Mouse (Mus musculus): ENCODE measurements around the gene Sde2.
A peak's percentile ranks its signal among the peaks of the same experiment; 100 is the strongest.

The Sde2 gene

DNA sequence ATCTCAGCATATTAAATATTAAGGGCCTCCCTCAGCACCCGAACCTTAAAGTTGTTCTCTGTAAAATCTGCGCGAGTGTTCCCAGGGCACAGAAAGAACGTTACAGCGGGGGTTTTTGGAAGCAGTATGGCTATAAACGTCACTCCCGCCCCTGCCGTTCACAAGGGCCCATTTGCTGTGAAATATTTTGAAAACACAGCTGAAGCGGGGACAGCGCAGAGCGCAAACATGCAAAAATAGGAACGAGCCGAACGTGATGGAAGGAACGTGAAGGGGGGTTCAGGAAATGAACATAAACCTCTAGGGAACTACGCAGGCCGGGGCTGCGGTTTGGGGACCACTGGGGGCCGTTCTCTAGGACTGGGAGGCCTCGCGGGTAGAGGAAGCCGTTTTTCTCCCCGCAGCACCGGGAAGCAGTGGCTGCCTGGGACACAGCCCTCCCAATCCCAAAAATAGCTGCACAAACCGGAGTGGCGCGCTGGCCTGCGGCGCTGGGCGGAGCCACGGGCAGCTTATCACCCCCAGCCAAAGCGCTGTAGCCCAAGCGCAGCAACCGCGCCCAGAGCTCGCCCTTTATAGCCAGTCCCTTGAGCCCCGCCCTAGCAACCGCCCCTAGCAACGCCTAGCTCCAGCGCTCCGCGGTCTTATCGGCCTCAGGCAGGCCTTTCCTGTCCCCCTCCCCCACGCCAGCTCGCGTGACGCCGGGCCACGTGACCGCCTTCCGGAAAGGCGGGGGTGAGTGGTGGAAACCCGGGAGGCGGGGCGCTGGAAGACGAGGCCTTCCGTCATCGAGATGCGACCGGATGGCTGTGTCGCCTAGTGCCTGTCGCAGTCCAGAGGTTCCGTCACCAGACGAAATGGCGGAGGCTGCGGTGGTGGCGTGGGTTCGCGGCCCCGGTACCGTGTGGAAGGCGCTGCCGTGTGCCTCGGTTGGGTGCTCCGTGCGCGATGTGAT lies at the start of gene Sde2:
Gene Sde2 (plus strand): TSS at position 812 of the 955 bp plus-strand sequence.
- DNase-seq = peak; percentile 100

DNA sequence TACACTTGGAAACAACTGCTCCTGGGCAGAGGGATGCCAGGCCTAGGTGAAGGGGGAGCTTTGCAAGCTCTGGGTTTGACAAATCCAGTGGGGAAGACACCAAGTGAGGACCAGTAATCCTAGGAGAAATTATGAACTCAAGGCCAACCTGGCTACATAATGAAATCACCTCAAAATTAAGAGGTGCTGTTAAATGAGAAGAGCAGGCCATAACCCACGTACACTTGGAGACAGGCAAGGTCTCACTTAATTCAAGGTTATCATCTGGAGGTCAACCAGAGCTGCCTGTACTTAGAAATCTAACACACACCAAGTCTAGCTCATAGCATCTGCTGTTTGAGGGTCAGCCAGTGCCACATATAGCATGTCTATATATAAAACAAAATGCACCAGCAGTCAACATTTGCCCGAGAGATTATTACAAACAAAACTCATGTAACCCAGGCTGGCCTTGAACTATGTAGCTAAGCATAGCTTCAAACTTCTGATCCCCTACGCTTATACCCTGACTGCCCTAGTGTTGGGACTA lies 49.4 kb upstream of the Sde2 start:
- DNase-seq = no peak

DNA sequence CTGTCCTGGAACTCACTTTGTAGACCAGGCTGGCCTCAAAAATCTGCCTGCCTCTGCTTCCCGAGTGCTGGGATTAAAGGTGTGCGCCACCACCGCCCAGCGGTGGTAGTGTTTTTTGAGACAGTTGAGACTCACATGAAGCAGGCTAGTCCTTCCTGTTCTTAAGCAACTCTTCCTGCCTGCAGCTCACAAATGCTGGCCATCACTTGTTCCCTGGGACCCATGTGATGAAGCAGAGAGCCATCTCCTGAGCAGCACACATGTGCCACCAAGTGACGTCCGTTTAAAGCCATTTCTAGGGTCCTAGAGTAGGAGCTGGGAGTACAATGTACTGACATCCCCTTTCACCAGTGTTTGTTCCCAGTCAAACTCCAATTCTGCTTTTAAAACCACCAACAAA lies 47.0 kb upstream of the Sde2 start:
- DNase-seq = no peak

- no peak for DNase-seq
Observed at GRCm38 (mm10) chr1:180808831-180809230, 42.1 kb upstream of the Sde2 start.

DNA sequence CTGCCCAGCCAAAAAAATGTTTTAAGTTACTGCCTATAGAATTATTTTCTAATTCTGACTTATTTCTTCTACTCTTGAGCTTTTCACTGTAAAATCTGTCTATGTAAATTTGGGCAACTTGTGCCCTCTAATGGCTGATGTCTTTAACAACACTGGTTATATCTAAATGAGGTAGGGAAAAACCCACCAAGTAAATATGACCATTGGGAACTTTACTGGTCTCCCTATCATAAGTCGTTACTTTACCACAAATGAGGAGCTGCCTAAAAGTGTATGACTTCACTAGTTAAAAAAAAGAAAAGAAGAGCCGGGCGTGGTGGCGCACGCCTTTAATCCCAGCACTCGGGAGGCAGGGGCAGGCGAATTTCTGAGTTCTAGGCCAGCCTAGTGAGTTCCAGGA lies 40.0 kb upstream of the Sde2 start:
- DNase-seq = no peak

- DNase-seq = peak in 1 of 2 experiments; percentile 49
Observed at GRCm38 (mm10) chr1:180811596-180812462, 39.1 kb upstream of the Sde2 start.

GRCm38 (mm10) chr1:180812463-180813408 lies 38.2 kb upstream of the Sde2 start:
- DNase-seq = peak; percentile 46 to 64

- DNase-seq = peak; percentile 92
Observed at GRCm38 (mm10) chr1:180813409-180813884, 37.5 kb upstream of the Sde2 start.

DNA sequence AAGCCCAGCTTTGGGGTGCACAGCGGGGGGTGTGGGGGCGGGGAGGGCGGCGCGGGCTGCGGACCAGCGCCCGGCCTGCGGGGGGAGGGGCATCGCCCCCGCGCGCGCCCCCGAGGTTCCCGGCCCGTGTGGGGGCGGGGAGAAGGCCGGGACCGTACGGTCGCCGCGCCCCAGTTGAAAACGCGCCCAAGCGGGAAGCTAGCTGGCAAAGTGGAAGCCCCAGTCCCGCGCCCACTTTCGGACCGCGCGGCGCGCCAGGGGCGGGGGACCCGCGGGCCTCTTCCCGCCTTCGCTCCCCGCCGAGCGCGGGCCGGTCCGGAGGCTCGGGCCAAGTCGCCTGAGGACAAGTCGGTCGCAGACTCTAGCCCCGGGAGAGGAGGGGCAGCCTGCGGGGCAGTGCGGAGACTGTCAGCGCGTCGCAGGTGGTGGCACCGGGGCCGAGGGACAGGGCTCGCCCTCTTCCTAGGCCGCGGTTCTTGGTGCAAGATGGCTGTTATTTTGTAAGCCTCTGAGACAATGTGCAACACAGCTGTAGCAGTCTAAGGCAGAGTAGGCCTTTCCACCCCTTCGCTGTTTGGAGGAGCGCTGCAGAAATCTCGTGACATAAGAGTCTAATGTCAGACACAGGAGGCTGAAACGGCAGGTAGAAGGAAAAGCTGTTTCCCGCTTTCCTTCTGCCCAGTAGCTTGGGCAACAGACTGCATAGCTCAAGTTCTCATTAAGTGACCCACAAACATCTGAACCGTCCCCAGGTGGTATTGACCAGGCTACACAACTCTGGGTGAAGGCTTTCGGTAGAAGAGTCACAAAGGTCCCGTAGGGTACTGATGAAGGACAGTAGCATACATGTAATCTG lies 36.8 kb upstream of the Sde2 start, which contains the start of gene H3f3a:
Gene H3f3a (minus strand): TSS at position 59 of the 856 bp plus-strand sequence.
- DNase-seq = peak; percentile 80 to 82

GRCm38 (mm10) chr1:180815371-180816024 lies 35.4 kb upstream of the Sde2 start:
- DNase-seq = no peak

DNA sequence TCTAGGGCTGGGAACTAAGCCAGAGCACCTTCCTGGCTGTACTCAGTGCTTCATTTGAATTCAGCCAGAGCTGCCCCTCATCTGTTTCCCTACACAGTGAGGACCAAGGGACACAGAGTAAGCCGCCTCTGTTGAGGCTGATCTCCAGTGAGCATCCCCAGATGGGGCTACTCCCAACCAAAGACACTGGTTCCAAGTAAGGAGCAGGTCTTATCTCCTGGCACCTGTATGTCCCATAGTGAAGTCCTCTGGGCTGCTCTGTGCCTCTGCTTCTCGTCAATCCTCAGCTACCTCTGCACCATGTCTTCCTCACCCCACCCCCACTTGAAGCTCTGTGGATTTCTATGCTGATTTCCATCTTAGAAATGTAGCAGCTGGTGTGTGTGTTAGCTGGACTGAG lies 32.9 kb upstream of the Sde2 start:
- DNase-seq = no peak

- DNase-seq = no peak
Observed at GRCm38 (mm10) chr1:180821101-180821500, 29.8 kb upstream of the Sde2 start.

- DNase-seq = no peak
Observed at GRCm38 (mm10) chr1:180822276-180822675, 28.7 kb upstream of the Sde2 start.

GRCm38 (mm10) chr1:180823716-180824115 lies 27.2 kb upstream of the Sde2 start:
- no peak for DNase-seq

GRCm38 (mm10) chr1:180824721-180825120 lies 26.2 kb upstream of the Sde2 start:
- peak in 1 of 2 experiments; percentile 26 for DNase-seq

DNA sequence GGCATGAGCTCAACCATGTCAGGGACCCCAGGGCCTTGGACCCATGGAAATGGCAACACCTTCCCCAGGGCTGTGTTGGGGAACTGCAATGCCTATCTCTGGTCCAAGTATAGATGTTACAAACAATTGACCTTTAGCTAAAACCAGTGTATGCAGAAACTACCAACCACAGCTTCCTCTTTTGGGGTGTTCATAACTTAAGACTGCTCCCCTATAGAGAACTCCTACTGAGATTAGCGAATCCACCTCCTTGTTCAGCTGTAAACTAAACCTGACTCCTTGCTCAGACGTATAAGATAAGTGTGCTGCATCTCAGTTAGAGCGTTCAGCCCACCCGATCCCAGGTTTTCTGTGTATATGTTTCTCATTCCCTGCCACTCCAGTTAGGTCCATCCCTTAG lies 24.3 kb upstream of the Sde2 start:
- DNase-seq = no peak

DNA sequence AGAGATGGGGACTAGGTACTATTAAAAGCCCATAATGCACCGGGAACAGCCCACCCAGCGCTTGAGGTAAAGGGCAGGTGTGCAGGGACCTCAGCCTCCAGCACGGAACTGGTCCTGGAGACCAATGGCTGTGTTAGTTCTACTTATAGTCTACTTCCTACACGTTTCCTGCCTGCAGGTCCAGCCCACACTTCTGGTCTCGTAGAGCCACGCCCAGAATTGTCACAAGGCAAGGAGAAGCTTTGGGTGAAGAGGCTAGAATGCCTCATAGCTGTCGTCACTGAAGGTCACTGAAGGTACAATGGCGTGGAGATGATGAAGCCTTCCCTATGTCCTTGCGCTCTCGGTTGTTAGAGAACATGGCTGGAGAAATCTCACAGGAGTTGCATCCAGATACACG lies 21.2 kb upstream of the Sde2 start:
- DNase-seq = no peak

DNA sequence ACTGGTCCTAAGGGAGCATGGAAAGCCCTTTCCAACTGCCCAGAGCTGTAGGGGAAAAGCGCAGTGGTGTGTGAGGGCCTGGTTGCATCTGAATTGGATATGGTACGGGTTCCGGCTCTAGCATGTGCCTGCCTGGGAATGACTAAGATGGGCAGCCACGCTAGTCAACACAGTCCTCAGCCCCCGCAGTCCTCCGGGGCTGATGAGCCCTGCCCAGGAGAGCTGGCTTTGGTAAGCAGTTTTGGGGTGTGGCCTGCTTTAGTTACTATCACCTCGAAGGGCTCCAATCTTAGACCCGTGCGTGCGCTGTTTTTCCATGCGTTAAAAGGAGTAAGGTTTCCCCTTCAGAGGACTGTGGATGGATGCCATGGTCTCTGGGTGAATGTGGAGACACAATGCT lies 20.8 kb upstream of the Sde2 start:
- DNase-seq = no peak

DNA sequence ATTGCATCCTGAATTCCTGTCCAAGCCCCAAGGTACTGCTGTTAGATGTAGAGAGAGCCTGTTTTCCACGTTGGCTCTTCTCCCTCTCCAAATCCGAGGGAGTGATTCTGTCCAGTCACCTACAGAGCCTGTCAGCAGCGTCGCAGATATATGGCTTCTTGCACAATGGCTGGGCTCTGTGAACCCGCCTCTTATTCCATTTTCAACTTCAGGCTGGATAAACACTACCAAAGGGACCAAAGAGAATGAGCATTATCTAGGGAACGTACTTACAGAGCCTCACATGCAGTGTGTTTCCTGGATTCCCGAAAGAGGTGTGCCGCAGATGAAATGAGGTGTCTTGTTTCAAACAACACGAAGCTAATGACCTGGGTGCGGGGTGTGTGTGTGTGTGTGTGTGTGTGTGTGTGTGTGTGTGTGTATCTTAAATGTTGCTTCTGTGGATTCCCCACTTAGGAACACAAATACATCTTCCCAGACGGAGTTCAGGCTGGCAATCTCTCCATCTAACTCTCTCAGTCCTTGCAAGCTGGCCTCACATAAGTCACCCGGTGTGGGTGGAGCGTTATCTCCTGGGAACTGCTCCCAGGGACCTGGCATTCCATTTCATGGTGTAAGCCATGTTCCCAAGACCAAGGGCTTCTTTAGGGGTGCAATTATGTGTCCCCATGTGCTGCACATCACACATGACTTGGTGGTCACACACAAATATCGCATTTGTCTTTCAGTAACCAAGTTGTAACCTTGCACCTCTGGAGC lies 20.2 kb upstream of the Sde2 start:
- DNase-seq = no peak
